Mouse (Mus musculus) embryo, embryonic 11.5 days (tissue): ENCODE measurements around the gene Rbm34.
A peak's percentile ranks its signal among the peaks of the same experiment; 100 is the strongest.
"Not testable (repeated sequence)": the region's sequence is repeated elsewhere in the genome, so short reads cannot be mapped to it uniquely, and the experiment has no call there.

Source experiments
- DNase-seq: peaks from one replicate; pipeline ENCODE4 v3.0.0-alpha.2; 2012; ENCODE audit warnings: low read depth, low spot score

Rbm34 gene

DNA sequence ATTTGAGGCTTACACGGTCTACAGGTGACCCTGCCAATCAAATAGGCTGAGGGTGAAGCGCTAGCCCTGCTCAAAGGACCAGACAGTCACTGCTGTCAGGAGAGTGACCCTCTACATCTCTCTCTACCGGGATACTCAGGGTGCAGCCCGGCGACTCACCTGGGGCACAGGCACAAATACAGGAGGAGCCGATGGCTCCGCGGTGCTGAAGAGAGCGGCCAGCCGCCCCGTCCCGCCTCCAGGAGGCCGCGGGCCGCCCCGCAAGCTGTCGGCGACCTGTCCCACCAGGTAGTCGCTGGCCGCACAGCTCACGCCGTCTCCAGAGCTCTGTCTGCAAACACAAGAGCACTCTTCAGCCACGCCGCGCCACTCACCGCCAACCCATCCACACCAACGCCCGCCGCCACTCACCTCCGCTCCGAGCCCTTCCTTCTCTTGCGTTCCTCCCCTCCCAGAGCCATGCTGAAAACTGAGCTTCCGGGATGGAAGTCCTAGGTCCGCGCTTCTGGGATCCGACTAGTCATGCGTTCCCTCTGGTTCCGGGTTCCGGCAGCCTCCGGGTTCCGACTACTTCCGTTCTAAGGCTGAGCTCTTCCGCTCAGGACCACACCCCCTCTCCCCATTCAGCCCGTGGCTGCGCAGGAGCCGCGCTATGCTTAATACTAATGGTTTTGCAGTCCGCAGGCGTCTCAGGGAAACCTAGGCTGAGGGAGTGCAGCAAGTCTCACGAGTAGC, at the start of gene Rbm34:
Rbm34 (minus strand) TSS at position 493 of the 735 bp plus-strand sequence.
- peak; percentile 91 for DNase-seq

DNA sequence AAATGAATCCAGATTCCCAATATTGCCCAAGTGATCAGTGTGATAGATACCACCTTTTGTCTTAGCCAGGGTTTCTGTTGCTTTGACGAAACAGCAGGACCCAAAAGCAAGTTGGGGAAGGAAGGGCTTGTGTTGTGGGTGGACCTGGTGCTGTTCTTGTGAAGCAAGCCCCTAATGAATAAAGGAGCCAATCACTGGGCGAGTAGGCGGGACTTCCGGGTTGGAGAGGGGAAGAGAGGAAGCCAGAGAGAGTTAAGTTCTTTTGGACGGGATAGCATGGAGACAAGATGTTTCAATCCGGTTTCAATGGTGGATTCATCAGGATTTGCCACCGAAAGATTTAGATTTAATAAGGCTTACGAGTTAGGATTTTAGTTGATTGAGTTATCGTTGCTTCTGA, 40.8 kb upstream of the Rbm34 start:
- DNase-seq = no peak

DNA sequence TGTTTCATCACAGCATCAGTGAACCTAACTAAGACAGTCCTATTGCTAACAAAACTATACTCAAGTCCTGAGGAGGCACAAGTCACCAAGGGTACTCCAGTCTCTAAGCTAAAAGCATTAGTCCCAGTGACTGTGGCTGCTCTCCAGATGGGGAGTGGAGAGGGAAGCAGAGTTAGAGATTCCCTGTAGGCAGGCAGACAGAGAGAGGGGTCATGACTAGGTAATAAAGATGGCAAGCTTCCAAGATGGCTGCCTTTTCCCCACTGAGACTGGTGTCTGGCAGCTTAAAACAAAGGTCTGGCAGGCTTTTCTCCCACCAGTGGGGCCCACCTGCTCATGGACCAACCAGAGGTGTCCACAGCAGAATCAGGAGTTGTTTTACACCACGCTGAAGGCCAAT, 23.6 kb upstream of the Rbm34 start:
- no peak for DNase-seq

DNA sequence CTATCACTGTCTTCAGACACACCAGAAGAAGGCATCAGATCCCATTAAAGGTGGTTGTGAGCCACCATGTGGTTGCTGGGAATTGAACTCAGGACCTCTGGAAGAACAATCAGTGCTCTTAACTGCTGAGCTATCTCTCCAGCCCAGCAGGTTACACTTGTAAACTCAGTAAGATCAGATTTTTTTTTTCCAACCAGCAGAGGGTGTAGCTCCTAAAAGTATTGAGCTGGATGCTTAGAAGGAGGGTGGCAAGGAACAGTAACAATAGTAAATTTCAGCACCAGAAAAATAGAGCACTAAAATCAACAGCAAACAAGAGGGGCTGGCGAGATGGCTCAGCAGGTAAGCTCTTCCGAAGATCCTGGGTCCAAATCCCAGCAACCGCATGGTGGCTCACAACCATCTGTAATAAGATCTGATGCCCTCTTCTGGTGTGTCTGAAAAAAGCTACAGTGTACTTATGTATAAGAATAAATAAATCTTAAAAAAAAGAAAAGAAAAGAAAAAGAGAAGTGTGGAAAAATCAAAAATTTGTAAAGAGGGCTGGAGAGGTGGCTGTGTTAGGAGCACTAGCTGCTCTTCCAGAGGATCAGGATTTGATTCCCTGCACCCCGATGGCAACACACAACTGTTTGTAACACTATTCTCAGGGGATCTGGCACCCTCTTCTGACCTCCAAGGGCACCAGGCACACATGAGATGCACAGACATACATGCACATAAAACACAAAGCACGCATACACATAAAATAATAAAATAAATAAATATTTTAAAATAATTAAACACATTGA, 18.7 kb upstream of the Rbm34 start:
- DNase-seq = no peak

DNA sequence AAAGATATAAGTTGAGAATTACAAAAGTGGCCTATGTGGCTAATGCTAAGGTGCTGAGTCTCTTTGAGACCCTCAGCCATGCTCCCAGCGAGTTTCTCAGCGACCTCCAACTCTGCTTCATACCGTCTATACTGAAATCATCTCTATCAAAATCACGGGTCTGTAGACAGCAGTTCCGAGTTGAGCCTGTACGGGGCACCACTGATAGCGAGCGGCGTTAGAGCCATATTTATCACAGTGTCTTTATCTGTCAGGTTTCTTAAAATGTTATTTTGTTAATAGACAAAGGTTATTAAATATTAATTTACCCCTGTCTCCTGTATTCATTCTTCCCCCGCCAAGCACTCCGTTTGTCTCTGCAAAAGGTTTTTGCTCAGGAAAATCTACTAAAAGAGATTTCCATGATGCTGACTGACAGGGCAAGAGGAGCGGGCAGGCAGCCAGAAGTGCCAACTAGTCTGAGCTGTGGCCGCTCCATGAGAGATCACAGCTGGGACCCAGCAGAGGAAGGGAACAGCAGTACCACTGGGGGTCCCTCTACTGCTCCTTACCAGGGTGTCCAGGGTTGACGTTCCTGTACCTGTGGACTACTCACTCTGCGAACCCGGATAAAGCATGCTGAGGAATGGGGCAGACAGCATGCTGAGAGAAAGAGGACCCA, 17.6 kb upstream of the Rbm34 start:
- no peak for DNase-seq

DNA sequence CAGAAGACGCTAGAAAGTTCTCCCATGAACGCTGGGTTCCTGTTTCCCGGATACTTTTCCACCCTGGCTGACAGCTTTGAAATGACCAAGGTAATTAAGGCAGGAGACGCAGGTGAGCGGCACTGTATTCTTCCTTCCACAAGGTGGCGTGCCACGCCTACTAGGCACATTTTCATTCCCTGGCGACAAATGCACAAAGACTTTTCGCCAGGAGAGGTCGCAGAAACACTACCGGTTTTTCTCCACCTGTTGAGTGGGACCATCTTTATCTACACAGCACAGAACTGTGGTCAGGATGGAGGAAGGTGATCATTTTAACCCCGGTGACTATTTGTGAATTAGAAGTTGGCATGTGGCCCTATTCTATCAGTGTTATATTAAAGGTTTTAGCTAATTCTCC, 15.6 kb upstream of the Rbm34 start:
- DNase-seq = peak; percentile 82

DNA sequence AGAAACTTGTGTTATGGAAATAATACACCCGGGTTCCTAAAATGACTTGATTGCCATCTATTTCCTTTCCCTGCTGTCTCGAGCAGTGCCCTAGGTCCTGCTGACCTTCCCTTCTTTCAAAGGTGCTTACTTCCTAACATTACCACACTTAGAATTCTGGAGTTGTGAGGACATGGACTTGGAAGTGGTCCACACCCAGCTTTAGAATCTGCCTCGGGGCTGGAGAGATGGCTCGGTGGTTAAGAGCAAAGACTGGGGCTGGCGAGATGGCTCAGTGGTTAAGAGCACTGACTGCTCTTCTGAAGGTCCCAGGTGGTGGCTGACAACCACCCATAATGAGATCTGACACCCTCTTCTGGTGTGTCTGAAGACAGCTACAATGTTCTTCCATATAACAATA, 9.2 kb upstream of the Rbm34 start:
- DNase-seq = no peak

DNA sequence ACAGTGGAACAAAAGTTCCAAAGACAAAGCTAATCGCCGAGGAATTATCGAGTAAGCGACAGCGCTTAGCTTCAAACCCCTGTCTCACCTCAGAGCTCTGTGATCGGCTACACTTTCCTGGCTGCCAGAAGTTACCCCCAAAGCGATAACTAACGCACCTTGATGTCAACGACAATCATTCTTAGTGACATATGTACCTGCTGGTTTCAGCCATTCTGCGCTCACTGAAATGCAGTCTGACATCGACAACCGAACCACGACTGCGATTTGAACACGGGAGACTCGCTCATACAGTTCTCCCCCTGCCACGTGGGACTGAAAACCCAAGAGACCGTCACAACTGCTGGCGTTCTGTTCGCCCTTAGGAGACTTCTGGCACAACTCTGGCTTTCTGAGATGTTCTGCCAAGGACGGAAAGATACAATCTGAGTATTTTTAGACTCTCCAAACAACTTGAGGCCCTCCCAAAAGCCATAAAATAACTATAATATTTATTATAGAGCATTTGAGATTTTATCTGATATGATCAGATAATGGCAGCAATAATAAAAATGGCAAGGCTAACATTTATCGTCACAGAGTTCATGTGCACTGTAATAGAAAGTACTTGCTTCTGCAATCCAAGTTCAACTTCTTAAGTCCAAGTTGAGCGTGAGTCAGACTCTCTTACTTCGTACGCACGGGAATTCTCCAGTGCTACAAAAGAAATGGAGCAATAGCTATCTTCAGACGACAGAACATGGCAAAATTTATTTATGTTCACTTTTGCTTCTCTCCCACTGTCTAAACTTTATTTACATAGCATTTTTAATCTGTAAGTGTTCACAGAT, 8.4 kb upstream of the Rbm34 start:
- no peak for DNase-seq

DNA sequence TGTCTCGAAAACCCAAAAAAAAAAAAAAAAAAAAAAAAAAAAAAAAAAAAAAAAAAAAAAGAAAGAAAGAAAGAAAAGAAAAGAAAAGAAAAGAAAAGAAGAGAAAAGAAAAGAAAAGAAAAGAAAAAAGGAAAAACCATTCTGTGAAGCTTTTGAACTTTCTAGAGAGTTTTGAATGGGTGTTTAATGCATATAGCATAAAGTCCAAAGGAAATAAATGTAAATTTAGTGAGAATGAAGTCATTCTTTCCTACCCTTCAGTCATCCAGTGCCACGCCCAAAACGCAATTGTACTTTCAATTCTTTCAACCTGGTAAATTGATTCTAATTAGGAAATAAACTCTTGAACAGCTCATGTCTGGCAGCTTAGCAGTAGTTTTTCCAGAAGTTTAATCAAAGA, 7.7 kb upstream of the Rbm34 start:
- DNase-seq = not testable (repeated sequence)

DNA sequence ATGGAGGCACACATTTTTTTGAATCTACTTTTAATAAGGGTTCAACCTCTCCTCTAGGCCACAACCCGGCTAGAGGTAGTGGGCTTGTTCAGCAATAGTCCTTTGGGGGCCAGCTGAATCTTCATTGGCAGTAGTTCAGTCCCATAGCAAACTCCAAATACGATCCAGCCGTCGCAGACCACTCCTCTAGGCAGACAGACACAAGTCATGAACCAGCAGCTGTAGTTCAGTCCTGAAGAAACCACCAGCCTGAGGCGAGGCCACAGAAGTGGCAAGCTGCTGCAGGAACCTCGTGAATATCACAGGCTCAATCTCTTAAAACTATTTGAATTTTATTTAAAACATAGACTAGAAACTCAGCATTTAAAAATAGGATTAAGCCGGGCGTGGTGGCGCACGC, 7.2 kb upstream of the Rbm34 start:
- DNase-seq = no peak

DNA sequence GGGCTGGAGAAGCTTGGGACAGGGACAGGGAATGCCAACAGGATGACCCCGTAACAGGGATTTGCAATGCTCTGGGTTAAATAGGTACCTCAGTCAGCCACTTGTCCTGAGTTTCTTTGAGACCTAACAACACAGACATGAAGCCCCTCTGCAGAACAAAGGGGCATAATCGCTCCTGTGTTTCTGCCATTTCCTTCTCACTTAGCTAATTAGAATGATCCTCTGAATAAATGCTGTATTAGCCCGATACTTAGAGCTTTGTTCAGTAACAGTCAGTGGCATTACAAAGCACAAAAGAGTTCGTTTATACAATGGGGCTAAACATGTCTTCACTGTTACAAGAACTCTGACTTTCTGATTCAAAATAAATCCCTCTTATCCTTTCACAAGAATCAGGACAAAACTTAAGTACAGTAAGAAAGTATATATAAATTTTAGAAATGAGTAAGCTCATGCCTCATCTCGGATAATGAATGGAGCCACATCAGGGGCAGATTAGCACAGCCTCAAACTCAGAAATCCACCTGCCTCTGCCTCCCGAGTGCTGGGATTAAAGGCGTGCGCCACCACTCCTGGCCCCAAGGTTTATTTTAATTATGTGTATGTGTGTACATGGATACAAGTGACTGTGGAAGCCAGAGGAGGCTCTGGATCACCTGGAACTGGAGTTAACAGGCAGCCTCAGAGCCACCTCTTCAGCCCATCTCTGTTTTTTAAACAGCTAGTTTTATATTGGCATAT, 5.9 kb upstream of the Rbm34 start:
- DNase-seq = no peak

DNA sequence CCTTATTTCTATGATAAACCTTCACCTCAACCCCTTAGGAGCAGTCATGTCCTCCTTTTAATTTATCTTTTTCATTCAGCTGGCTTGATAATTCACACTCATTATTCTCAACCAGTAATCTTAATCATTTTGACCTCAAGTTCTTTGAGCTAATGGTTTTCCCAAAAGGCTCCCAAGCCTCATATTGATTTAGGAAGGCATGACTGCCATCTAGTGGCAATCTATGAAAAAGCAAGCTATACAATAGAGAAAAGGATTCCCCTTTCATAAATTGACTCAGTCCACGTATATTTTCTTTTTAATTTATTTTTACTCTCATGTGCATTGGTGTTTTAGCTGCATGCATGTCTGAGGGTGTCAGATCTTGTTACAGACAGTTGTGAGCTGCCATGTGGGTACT, 4.8 kb upstream of the Rbm34 start:
- DNase-seq = peak; percentile 41

DNA sequence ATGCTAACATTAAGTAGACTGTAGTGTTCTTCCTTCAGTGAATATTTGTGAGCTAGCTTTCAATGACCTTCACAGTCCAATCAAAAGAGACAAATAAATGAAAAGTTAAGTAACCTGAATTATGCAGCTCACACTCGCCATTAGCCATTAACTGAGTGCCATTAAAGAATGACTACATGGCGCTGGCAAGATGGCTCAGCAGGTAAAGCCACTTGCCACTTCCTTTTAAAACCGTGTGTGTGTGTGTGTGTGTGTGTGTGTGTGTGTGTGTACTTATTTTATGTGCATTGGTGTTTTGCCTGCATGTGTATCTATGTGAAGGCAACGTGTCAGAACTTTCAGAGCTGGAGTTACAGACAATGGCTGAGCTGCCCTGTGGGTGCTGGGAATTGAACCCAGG, 3.6 kb upstream of the Rbm34 start:
- DNase-seq = no peak

DNA sequence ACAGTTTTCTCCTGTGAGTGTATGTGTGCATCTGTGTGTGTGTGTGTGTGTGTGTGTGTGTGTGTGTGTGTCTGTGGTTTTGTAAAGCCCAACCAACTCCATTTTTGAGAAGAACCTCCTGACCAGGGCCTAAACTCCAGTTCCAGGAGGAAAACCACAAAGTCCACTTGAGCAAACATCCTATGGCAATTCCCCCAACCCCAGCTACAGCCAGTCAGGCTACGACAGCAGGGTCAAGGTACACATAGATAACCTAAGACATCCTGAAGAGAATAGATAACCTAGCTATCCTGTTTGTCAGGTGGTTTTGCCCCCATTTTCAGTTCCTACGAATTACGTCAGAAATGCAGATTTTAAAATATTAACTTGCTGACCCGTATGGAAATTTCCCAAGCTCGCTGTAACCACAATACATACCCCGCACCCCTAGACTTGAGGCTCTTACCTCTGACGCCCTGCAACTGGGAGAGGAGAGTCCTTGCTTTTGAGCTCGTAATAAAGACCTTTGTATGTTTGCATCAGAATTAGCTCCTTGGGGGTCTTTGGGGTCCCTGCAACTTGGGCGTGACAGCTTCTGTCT, 2.9 kb upstream of the Rbm34 start:
- DNase-seq = no peak

DNA sequence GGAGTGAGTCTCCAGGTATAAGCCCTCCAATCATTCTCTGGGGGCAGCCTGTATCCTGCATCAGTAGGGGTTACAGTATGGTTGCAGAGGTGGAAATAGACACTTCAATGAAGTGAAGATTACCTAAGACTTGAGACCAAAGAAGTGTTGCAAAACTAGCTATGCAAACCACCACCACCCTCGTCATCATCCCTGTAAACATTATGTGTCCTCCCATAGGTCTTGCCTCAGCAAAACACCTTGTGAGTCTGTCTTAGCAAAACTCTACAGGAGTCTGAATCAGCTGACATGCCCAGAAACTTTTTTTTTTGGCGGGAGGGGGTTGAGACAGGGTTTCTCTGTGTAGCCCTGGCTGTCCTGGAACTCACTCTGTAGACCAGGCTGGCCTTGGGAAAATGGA, 1.8 kb upstream of the Rbm34 start:
- DNase-seq = no peak

DNA sequence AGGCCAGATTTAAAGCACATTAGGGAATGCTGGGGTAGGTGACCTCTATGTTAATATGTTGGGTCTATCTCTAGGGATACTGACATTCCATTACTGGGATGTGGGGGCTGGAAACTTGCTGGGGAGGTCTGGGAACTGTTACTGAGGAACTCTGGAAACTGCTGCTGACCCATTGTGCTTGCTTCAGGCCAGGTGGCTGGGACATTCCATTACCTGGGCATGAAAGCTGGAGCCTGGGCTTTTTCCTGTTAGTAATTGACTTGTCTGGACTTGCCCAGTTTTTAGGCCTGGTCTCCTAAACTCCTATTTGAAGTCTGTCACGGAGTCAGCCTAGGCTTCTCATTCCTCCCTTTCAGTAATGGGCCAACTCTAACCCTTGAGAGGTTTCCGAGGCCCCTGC, 1.2 kb upstream of the Rbm34 start:
- DNase-seq = no peak

DNA sequence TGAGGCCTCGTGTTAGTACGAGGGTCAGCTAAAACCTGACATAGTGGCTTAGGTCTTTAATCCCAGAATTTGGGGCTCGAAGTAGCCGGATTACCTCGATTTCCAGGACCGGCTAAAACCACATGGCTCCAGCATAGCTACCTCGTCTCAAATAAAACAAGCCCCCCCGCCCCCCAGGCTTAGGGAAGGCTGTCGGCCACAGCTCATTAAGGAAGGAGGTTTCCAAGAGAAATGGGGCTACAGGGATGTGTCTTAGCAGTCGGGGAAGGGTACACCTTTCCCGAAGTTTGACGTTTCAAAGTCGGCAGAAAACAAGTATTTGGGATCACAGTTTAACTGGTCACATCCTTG, 418 bp upstream of the Rbm34 start:
- no peak for DNase-seq

DNA sequence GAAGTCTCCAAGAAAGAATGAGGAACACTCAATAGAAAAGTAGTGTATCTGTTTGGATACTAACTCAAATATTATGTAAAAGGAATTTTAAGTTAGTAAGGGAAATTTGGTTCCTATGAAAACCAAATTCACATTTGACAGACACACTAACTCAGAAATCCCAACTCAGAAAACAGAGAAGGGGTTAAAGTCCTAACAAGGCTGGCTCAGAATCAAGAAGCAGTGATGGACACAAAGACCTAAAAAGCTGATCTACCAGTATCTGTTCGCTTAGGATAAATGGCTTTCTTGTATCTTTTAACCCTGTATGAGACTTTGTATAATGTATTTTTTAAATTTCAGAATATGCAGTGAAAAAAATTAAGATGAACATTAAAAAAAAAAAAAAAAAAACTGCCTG, 1.3 kb downstream of the Rbm34 start:
- no peak for DNase-seq

DNA sequence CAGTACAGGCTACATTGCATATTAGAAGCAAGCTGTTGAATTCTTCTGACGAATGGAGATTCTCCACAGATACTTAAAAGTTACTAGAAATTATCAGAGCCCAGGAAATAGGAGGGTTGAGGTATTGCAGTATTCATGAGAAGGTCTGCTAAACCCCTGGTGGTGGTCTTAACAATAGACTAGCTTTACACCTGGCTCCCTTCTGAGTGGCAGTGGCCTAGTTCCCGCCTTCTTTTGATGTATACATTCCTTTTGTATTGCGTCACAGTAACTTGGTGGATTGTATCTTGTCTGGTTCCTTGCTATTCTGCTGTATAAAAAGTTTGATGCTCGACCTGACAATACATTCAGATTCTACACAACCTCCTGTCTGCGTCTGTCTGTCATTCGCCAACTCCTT, 2.8 kb downstream of the Rbm34 start:
- DNase-seq = no peak

DNA sequence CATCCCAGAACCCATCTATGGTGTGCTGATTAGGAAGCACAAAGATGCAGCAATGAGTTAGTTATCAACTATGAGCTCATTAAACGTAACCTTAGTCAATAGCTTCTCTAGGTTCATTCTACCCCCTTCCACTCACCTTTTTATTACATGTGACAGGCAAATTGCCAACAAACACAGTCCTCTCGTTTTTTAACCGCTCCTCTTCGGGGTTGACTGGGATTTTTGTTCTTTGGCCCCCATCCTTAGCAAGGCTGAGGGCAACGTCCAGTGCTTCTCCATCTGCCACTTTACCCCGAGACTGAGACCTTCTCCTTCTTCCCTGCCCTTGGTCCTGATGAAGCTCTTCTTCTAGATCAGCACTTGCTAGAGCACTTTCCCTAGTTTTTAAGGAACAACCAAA, 5.6 kb downstream of the Rbm34 start:
- no peak for DNase-seq

DNA sequence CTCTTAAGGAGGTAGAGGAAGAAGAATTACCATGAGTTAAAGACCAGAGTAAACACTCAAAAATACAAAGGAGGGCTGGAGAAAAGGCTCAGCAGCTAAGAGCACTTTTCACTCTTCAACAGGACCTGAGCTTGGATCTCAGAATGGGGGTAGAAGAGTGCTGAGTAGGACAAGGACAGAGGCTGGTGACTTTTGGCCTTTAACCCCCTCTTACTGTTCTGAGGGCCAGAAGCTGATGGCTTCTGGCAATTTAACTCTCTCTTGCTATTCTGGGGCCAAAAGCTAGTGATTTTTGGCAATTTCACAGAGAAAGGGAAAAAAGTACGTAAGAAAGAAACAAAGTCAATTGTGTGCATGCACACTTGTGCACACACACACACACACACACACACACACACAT, 8.0 kb downstream of the Rbm34 start:
- DNase-seq = no peak
